Mouse (Mus musculus) E14TG2a.4 (cell line): ENCODE measurements at regions not wholly inside any gene's neighbourhood (a gene's known extent, or its start where the extent isn't known, plus 50 kb on each side); places are given as distances from the start of the nearest gene placed in this dataset.

Experiments
- CTCF ChIP-seq: conservative IDR thresholded peaks from 2 replicates; pipeline ENCODE4 v1.5.1; 2014; ENCODE audit warnings: low read length
- NANOG ChIP-seq: IDR thresholded peaks from 2 replicates; pipeline ENCODE4 v1.6.1; 2014; ENCODE audit warnings: borderline replicate concordance, low read length, mixed read lengths
- POU5F1 ChIP-seq: IDR thresholded peaks from 2 replicates; pipeline ENCODE4 v1.6.1; 2014; ENCODE audit warnings: low read length, borderline replicate concordance

DNA sequence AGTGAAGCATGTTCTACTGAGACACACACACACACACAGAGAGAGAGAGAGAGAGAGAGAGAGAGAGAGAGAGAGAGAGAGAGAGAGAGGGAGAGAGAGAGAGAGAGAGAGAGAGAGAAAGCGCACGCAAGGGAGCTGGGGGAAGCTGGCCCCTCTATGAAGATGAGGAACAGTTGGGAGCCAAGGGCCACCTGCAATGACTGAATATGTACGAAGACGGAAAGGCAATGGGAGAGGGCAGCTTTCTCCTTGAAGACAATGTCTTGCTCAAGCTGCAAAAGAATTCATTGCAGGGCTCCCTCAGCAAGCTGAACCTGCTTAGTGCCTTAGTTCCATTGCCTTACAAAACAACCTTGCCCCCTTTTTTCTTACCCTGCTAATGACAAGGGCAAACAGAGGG, 163.1 kb downstream of the Sox4 start:
- no peak for TF ChIP-seq CTCF
- TF ChIP-seq POU5F1, result no peak
- TF ChIP-seq NANOG, result no peak
